Mouse (Mus musculus) intestine, postnatal 0 days (tissue): Measurements from ENCODE around the gene Ankrd10. TPM values are rescaled to one million over a fixed set of nuclear protein-coding genes. Genes with fewer than 3 reads are reported as not detected.

ENCODE experiments used
- ATAC-seq: fragments of 200-750 bp; cut with Nextera tagmentation; 2 replicates; pipeline ENCODE4 v1.8.0; 2017; ENCODE audit warnings: mild to moderate bottlenecking, moderate TSS enrichment, moderate library complexity
- H3K27ac ChIP-seq: fragments of 300-500 bp; sonication (generic); 2 replicates; pipeline ENCODE4 v1.5.1; 2014; ENCODE audit warnings: mild to moderate bottlenecking, low read depth, low read length, moderate library complexity
- H3K27me3 ChIP-seq: fragments of 300-500 bp; sonication (generic); replicated peaks from 2 replicates; pipeline ENCODE4 v1.6.1; 2014; ENCODE audit warnings: low read length, mixed read lengths; ENCODE audit not compliant: control insufficient read depth, insufficient read depth
- H3K36me3 ChIP-seq: fragments of 300-500 bp; sonication (generic); 2 replicates; pipeline ENCODE4 v1.6.1; 2014; ENCODE audit warnings: mild to moderate bottlenecking, moderate library complexity; ENCODE audit not compliant: control insufficient read depth, insufficient read depth
- H3K4me1 ChIP-seq: fragments of 300-500 bp; sonication (generic); replicated peaks from 2 replicates; pipeline ENCODE4 v1.6.1; 2014; ENCODE audit warnings: antibody characterized with exemption, low read length, mixed read lengths; ENCODE audit not compliant: control insufficient read depth, insufficient read depth
- H3K4me2 ChIP-seq: fragments of 300-500 bp; sonication (generic); replicated peaks from 2 replicates; pipeline ENCODE4 v1.6.1; 2014; ENCODE audit warnings: low read depth, mild to moderate bottlenecking, moderate library complexity
- H3K4me3 ChIP-seq: fragments of 300-500 bp; sonication (generic); 2 replicates; pipeline ENCODE4 v1.5.1; 2014; ENCODE audit warnings: low read depth, low read length
- H3K9ac ChIP-seq: fragments of 300-500 bp; sonication (generic); 2 replicates; pipeline ENCODE4 v1.6.1; 2014; ENCODE audit warnings: mild to moderate bottlenecking, low read depth, low read length
- H3K9me3 ChIP-seq: fragments of 300-500 bp; sonication (generic); 2 replicates; pipeline ENCODE4 v1.6.1; 2016; ENCODE audit warnings: mixed run types; ENCODE audit not compliant: control insufficient read depth
- CTCF ChIP-seq: sonication (generic); IDR thresholded peaks from 2 replicates; pipeline ENCODE4 v1.5.1; 2016; ENCODE audit warnings: low read depth, mild to moderate bottlenecking, control low read depth, antibody characterized with exemption, moderate library complexity
- WGBS: fragments of 180-500 bp; shearing (Covaris S2); extraction: QIAGEN DNeasy Blood & Tissue Kit; methylation state at CpG from one replicate; pipeline ENCODE4 v1.1.7; 2014; 5-methylcytosine and 5-hydroxymethylcytosine counted together
- polyA plus RNA-seq: library from polyadenylated mRNA; unstranded; fragments of >200 nt; fragmentation: Nextera tagmentation; extraction: Ambion mirVana; gene quantifications from 2 replicates; pipeline ENCODE4 v1.2.1, GENCODE M21; 2015

The Ankrd10 gene
- polyA plus RNA-seq, 1 experiment from 2014 or later, result 24.2 TPM

DNA sequence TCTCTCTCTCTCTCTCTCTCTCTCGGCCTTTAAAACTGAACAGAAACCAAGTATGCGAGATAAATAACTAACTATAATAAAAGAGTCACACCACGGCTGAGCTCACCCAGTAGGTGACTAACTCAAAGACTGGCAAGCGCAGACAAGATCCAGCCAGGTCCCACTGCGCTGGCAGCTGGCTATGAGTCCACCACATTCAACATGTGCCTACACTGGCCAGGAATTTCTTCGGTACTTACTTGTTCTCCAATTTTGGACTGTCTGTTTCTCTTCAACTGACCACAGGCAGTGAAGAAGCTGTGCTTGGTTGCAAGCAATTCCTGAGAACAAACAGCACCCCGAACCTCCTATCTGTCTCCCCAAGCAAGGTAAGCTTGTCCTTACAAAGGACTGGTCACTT is 2.1 kb downstream of the Ankrd10 start:
- peak overlapping the region; percentile 95 for H3K4me2 ChIP-seq
- 22% methylated on average over 7 of the region's 7 CpGs for WGBS
- peaks cover 16% of the 10 kb centered on the region for H3K36me3 ChIP-seq
- H3K4me3 ChIP-seq, result peak overlapping the region; percentile 92
- no peak overlapping the region for H3K9ac ChIP-seq
- ATAC-seq, result no peak
- no peaks in the 10 kb centered on the region for H3K27me3 ChIP-seq
- no peak for TF ChIP-seq CTCF
- H3K27ac ChIP-seq, result peak overlapping the region; percentile 66
- H3K9me3 ChIP-seq, result no peaks in the 10 kb centered on the region
- H3K4me1 ChIP-seq, result no peaks in the 10 kb centered on the region

DNA sequence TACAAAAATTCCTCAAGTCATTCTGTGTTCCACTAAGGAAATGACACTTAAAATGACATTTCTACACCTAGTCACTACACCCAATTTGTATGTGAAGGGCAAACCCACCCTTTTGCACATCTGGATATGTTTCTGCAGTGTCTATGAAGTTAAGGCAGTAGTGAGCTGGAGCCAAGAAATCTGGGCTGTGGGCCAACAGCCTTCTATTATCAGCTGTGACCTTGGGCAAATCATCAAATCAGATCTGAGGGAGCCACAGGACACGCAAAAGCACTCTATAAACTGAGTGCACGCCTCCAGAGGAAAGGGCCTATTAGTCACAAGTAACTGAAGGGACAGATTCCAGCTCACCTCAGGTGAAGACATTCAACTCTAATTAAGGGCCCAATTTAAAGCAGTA is 3.2 kb downstream of the Ankrd10 start:
- Histone ChIP-seq H3K36me3 (peaks cover 16% of the 10 kb centered on the region), H3K4me3 (no peak overlapping the region)

DNA sequence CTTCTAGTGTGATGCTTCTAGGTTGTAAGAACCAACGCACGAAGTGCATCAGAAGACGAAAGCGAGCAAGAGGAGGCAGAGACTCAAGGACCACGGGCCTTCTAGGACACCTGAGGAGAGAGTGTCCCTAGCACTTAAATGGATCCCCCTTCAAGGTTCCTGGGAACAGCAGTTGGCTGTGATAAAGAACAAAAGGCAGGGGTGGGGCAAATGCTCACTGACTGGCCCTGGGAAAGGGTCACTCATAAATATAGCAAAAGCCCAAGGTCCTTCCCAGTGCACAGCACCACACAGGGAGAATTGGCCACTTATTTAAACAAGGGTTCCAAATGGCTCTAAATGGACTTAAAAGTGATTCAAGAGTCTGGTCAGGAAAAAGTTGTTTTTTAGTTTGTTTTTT is 6.4 kb downstream of the Ankrd10 start:
- Histone ChIP-seq H3K4me3 (no peak overlapping the region), H3K27ac (no peak overlapping the region), H3K9ac (no peak overlapping the region), H3K4me1 (no peaks in the 10 kb centered on the region), H3K9me3 (no peaks in the 10 kb centered on the region), H3K27me3 (no peaks in the 10 kb centered on the region), H3K4me2 (no peak overlapping the region), H3K36me3 (peaks cover 30% of the 10 kb centered on the region)
- TF ChIP-seq CTCF, result no peak
- no peak for ATAC-seq
- WGBS, result 83% methylated on average over 5 of the region's 5 CpGs

More for the DNA sequence above, 3.2 kb downstream of the Ankrd10 start:
- WGBS, result 2% methylated on average over 2 of the region's 2 CpGs
- no peaks in the 10 kb centered on the region for H3K27me3 ChIP-seq
- H3K9ac ChIP-seq, result no peak overlapping the region
- peak overlapping the region; percentile 95 for H3K4me2 ChIP-seq
- peak overlapping the region; percentile 50 for H3K27ac ChIP-seq
- H3K4me1 ChIP-seq, result no peaks in the 10 kb centered on the region
- no peak for ATAC-seq
- H3K9me3 ChIP-seq, result no peaks in the 10 kb centered on the region
- no peak for TF ChIP-seq CTCF

DNA sequence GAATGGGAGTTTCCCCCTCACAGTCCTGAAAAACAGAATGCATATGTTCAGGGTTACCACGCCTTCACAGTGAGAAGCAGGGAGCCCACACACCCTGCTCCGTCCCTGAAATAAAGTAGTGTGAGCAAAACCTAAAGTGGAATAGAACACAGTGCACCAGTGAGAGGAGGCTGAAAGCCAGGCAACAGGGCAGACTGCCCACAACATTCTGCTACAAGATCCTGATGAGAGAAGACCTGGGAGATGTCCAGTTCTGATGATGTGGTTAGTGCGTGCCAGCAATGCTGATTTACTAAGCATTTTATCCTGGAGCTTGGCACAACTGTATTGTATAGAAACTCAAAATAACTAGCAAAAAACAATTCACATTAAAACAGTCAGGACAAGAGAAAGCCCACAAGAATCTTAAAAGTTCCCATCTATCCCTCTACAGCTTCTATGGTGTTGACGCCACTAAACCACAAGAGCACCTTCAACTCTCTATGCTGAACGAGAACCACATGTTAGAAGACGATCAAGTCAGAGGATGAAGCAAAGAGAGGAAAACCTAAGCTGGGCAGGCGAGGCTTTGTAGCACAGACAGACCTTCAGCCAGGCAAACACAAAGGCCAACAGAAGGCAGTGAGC is 6.9 kb downstream of the Ankrd10 start:
- Histone ChIP-seq H3K27ac (0 out of 2 replicates have a peak overlapping the region, but pooled peaks have one; percentile 8), H3K4me3 (no peak overlapping the region), H3K9me3 (no peaks in the 10 kb centered on the region), H3K4me1 (no peaks in the 10 kb centered on the region), H3K4me2 (no peak overlapping the region), H3K36me3 (peaks cover 30% of the 10 kb centered on the region), H3K9ac (no peak overlapping the region), H3K27me3 (no peaks in the 10 kb centered on the region)
- no peak for TF ChIP-seq CTCF
- 82% methylated on average over 7 of the region's 7 CpGs for WGBS
- no peak for ATAC-seq

DNA sequence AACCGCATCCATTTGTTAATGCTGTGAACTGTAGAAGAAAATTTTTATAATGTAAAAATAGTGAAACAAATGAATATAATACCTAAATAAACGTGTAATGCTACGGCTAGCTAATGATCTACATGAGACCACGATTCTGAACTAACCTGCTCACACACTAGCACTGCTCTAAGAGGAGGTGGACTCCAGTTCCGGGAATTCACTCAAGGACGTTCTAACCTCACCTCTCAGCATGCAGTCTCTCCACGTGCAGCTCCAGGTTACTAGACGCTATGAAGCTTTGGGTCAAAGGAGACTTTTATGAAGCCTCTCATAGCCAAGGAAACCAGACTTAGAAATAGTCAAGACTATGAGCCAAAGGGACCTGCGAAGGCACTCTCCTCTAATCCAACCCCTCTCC is 7.8 kb downstream of the Ankrd10 start:
- Histone ChIP-seq H3K36me3 (peaks cover 33% of the 10 kb centered on the region), H3K9ac (no peak overlapping the region)
- 69% methylated on average over 9 of the region's 9 CpGs for WGBS

DNA sequence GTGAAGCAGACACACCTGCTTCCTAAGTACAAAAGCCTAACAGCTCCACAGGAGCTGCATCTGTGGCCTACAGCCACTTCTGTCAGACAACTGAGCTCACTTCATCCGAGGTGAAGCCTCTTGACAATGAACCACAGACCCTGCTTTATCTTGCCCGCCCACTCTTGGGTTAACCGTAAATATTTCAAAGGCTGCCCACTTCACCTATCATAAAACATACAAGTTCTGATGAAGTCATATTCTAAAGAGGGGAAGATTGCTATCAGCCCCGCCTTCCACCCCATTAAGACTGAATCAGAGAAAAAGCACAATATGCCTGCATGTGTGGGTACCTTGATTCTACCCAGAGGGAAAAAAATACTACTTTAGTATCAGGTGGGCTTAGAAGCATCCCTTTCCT is 10.5 kb downstream of the Ankrd10 start:
- Histone ChIP-seq H3K4me1 (no peaks in the 10 kb centered on the region), H3K4me2 (no peak overlapping the region), H3K36me3 (peaks cover 32% of the 10 kb centered on the region), H3K4me3 (no peak overlapping the region), H3K27ac (no peak overlapping the region), H3K9ac (no peak overlapping the region), H3K9me3 (no peaks in the 10 kb centered on the region), H3K27me3 (no peaks in the 10 kb centered on the region)
- ATAC-seq, result no peak
- 59% methylated on average over 4 of the region's 4 CpGs for WGBS
- no peak for TF ChIP-seq CTCF

More for the DNA sequence above, 7.8 kb downstream of the Ankrd10 start:
- no peak overlapping the region for H3K4me2 ChIP-seq
- H3K4me3 ChIP-seq, result no peak overlapping the region
- no peak for TF ChIP-seq CTCF
- ATAC-seq, result no peak
- H3K27me3 ChIP-seq, result no peaks in the 10 kb centered on the region
- no peaks in the 10 kb centered on the region for H3K4me1 ChIP-seq
- H3K27ac ChIP-seq, result no peak overlapping the region
- H3K9me3 ChIP-seq, result no peaks in the 10 kb centered on the region
